Mouse (Mus musculus) liver, adult 2 months (tissue): Measurements from ENCODE around the gene Spata46.

ENCODE experiments used
- CTCF ChIP-seq: fragments of 200-500 bp; IDR thresholded peaks from 2 replicates; pipeline ENCODE4 v1.5.1; 2011; ENCODE audit warnings: low read depth, low read length, control low read depth
- POLR2A ChIP-seq: fragments of 200-500 bp; IDR thresholded peaks from 2 replicates; pipeline ENCODE4 v1.6.1; 2011; ENCODE audit warnings: low read length, control low read depth; ENCODE audit not compliant: insufficient read depth; ENCODE audit errors: extremely low read depth

- TF ChIP-seq CTCF = no peak
- no peak for TF ChIP-seq POLR2A
These were observed 15.7 kb downstream of the Spata46 start for GRCm38 (mm10) chr1:170324312-170324711.
